Mouse (Mus musculus) heart, embryonic 15.5 days (tissue): Measurements from ENCODE around the gene Hspbp1. TPM values are rescaled to one million over a fixed set of nuclear protein-coding genes. Genes with fewer than 3 reads are reported as not detected.

Experiments
- ATAC-seq: fragments of 200-750 bp; cut with Nextera tagmentation; replicated peaks from 2 replicates; pipeline ENCODE4 v1.8.0; 2017; ENCODE audit warnings: low read depth, moderate TSS enrichment; ENCODE audit not compliant: insufficient number of reproducible peaks, insufficient read depth, low FRiP score
- H3K27ac ChIP-seq: fragments of 300-500 bp; sonication (generic); 2 replicates; pipeline ENCODE4 v1.5.1; 2015; ENCODE audit warnings: mild to moderate bottlenecking, inconsistent platforms
- H3K27me3 ChIP-seq: fragments of 300-500 bp; sonication (generic); 2 replicates; pipeline ENCODE4 v1.6.1; 2015; ENCODE audit warnings: inconsistent platforms
- H3K36me3 ChIP-seq: fragments of 300-500 bp; sonication (generic); 2 replicates; pipeline ENCODE4 v1.6.1; 2015; ENCODE audit warnings: mild to moderate bottlenecking, inconsistent platforms
- H3K4me1 ChIP-seq: fragments of 300-500 bp; sonication (generic); replicated peaks from 2 replicates; pipeline ENCODE4 v1.6.1; 2015; ENCODE audit warnings: inconsistent platforms
- H3K4me2 ChIP-seq: fragments of 300-500 bp; sonication (generic); 2 replicates; pipeline ENCODE4 v1.6.1; 2015; ENCODE audit warnings: inconsistent platforms, mild to moderate bottlenecking, moderate library complexity
- H3K4me3 ChIP-seq: fragments of 300-500 bp; sonication (generic); 2 replicates; pipeline ENCODE4 v1.5.1; 2015; ENCODE audit warnings: mild to moderate bottlenecking, inconsistent platforms
- H3K9ac ChIP-seq: fragments of 300-500 bp; sonication (generic); 2 replicates; pipeline ENCODE4 v1.6.1; 2015; ENCODE audit warnings: mild to moderate bottlenecking, inconsistent platforms
- H3K9me3 ChIP-seq: fragments of 300-500 bp; sonication (generic); replicated peaks from 2 replicates; pipeline ENCODE4 v1.6.1; 2016; ENCODE audit warnings: inconsistent platforms
- WGBS: fragments of 180-500 bp; shearing (Covaris S2); methylation state at CpG from one replicate; pipeline ENCODE4 v1.1.7; 2015; ENCODE audit warnings: mixed read lengths; 5-methylcytosine and 5-hydroxymethylcytosine counted together
- polyA plus RNA-seq: library from polyadenylated mRNA; unstranded; fragments of >200 nt; fragmentation: Nextera tagmentation; extraction: Ambion mirVana; gene quantifications from 2 replicates; pipeline ENCODE4 v1.2.1, GENCODE M21; 2015

Hspbp1 gene
- polyA plus RNA-seq, 1 experiment from 2014 or later = 71.7 TPM

GRCm38 (mm10) chr7:4630198-4630597 lies 54.7 kb downstream of the Hspbp1 start:
- Histone ChIP-seq H3K4me1 (no peaks in the 10 kb centered on the region), H3K36me3 (peaks cover 54% of the 10 kb centered on the region), H3K4me3 (no peak overlapping the region), H3K4me2 (no peak overlapping the region), H3K27me3 (no peaks in the 10 kb centered on the region), H3K9ac (no peak overlapping the region), H3K27ac (no peak overlapping the region), H3K9me3 (no peaks in the 10 kb centered on the region)
- ATAC-seq = no peak
- WGBS = 40% methylated on average over 1 of the region's 1 CpGs

- peaks cover 49% of the 10 kb centered on the region for H3K36me3 ChIP-seq
- 90% methylated on average over 5 of the region's 5 CpGs for WGBS
- no peak overlapping the region for H3K4me3 ChIP-seq
- H3K4me2 ChIP-seq = no peak overlapping the region
- H3K9ac ChIP-seq = no peak overlapping the region
- no peaks in the 10 kb centered on the region for H3K27me3 ChIP-seq
- H3K27ac ChIP-seq = no peak overlapping the region
- H3K9me3 ChIP-seq = no peaks in the 10 kb centered on the region
- H3K4me1 ChIP-seq = no peaks in the 10 kb centered on the region
- ATAC-seq = no peak
Measured at GRCm38 (mm10) chr7:4629586-4629985, 55.3 kb downstream of the Hspbp1 start.

DNA sequence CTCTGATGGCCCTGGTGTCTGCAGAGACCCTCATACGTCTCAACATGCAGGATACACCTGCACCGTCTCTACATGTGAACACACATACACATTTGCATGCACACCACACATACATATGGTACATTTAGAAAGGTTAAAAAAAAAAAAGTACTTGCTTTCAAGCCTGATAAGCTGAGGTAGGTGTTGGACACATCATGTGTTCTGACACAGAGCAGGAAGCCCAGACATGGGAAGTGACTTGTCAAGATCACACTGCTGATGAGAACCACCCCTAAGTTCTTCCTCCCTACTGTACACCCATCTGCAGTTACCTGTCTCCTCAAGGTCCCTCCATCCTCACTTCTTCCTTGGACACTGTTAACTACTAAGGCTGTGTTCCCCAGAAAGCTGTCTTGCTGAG lies 58.9 kb downstream of the Hspbp1 start:
- Histone ChIP-seq H3K27ac (no peak overlapping the region), H3K4me3 (no peak overlapping the region), H3K4me2 (no peak overlapping the region), H3K27me3 (no peaks in the 10 kb centered on the region), H3K36me3 (peaks cover 22% of the 10 kb centered on the region), H3K9me3 (no peaks in the 10 kb centered on the region), H3K4me1 (no peaks in the 10 kb centered on the region), H3K9ac (no peak overlapping the region)
- no peak for ATAC-seq
- WGBS = 86% methylated on average over 2 of the region's 2 CpGs

DNA sequence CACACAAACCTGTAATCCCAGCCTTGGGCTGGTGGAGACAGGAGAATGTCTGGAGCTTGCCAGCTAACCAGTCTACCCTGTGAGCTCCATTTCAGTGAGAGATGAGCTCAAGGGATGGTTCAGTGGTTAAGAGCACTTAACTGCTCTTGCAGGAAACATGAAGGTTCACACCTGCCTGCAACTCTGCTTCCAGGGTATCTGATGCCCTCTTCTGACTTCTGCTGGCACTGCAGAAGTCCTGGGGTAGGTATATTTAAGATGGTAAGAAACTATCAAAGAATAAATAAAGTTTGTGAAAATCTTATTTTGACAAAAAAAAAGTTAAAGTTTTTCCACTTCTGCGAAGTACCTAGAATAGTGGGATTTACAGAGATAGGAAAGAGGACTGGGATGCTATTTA lies 60.5 kb downstream of the Hspbp1 start:
- H3K9me3 ChIP-seq = no peaks in the 10 kb centered on the region
- H3K4me3 ChIP-seq = no peak overlapping the region
- ATAC-seq = no peak
- peaks cover 12% of the 10 kb centered on the region; the same call in 1 of the 2 replicates for H3K36me3 ChIP-seq
- H3K4me2 ChIP-seq = no peak overlapping the region
- no peak overlapping the region for H3K9ac ChIP-seq
- H3K27ac ChIP-seq = no peak overlapping the region
- no peaks in the 10 kb centered on the region for H3K4me1 ChIP-seq
- 40% methylated on average over 1 of the region's 1 CpGs for WGBS
- no peaks in the 10 kb centered on the region for H3K27me3 ChIP-seq

- no peak for ATAC-seq
- H3K4me1 ChIP-seq = no peaks in the 10 kb centered on the region
- no peak overlapping the region for H3K4me2 ChIP-seq
- H3K9me3 ChIP-seq = no peaks in the 10 kb centered on the region
- H3K27me3 ChIP-seq = no peaks in the 10 kb centered on the region
- no peak overlapping the region for H3K9ac ChIP-seq
- peaks cover 5% of the 10 kb centered on the region; the same call in 1 of the 2 replicates for H3K36me3 ChIP-seq
- no peak overlapping the region for H3K4me3 ChIP-seq
- WGBS = 26% methylated on average over 4 of the region's 4 CpGs
- H3K27ac ChIP-seq = no peak overlapping the region
Measured at GRCm38 (mm10) chr7:4623544-4624189, 61.2 kb downstream of the Hspbp1 start.

- no peaks in the 10 kb centered on the region for H3K9me3 ChIP-seq
- H3K4me1 ChIP-seq = no peaks in the 10 kb centered on the region
- H3K36me3 ChIP-seq = no peaks in the 10 kb centered on the region
- H3K27me3 ChIP-seq = no peaks in the 10 kb centered on the region
- no peak overlapping the region for H3K9ac ChIP-seq
- no peak overlapping the region for H3K4me3 ChIP-seq
- no peak for ATAC-seq
- 17% methylated on average over 1 of the region's 1 CpGs for WGBS
- no peak overlapping the region for H3K4me2 ChIP-seq
- H3K27ac ChIP-seq = no peak overlapping the region
Measured at GRCm38 (mm10) chr7:4619979-4620378, 64.9 kb downstream of the Hspbp1 start.

- WGBS = 60% methylated on average over 14 of the region's 14 CpGs
- H3K36me3 ChIP-seq = no peaks in the 10 kb centered on the region
Measured at GRCm38 (mm10) chr7:4613740-4614403, 71.0 kb downstream of the Hspbp1 start.

GRCm38 (mm10) chr7:4612956-4613355 lies 71.9 kb downstream of the Hspbp1 start:
- Histone ChIP-seq H3K9me3 (no peaks in the 10 kb centered on the region), H3K4me3 (no peak overlapping the region), H3K36me3 (no peaks in the 10 kb centered on the region), H3K27ac (no peak overlapping the region), H3K4me1 (no peaks in the 10 kb centered on the region), H3K9ac (no peak overlapping the region), H3K4me2 (no peak overlapping the region), H3K27me3 (0 out of 2 replicates have a peak, but pooled peaks cover 4% of the 10 kb centered on the region)
- no peak for ATAC-seq
- 75% methylated on average over 1 of the region's 1 CpGs for WGBS

More at GRCm38 (mm10) chr7:4613740-4614403, 71.0 kb downstream of the Hspbp1 start:
- H3K27ac ChIP-seq = no peak overlapping the region
- no peak overlapping the region for H3K4me3 ChIP-seq
- H3K27me3 ChIP-seq = 0 out of 2 replicates have a peak, but pooled peaks cover 4% of the 10 kb centered on the region
- H3K9me3 ChIP-seq = no peaks in the 10 kb centered on the region
- no peaks in the 10 kb centered on the region for H3K4me1 ChIP-seq
- H3K4me2 ChIP-seq = no peak overlapping the region
- no peak overlapping the region for H3K9ac ChIP-seq
- no peak for ATAC-seq

- no peak overlapping the region for H3K9ac ChIP-seq
Measured at GRCm38 (mm10) chr7:4612386-4612785, 72.5 kb downstream of the Hspbp1 start.

GRCm38 (mm10) chr7:4611921-4612341 lies 72.9 kb downstream of the Hspbp1 start:
- Histone ChIP-seq H3K27me3 (0 out of 2 replicates have a peak, but pooled peaks cover 4% of the 10 kb centered on the region), H3K4me3 (no peak overlapping the region), H3K27ac (no peak overlapping the region), H3K4me2 (no peak overlapping the region), H3K9me3 (no peaks in the 10 kb centered on the region), H3K4me1 (no peaks in the 10 kb centered on the region), H3K9ac (no peak overlapping the region), H3K36me3 (no peaks in the 10 kb centered on the region)
- WGBS = 74% methylated on average over 12 of the region's 12 CpGs
- no peak for ATAC-seq

More at GRCm38 (mm10) chr7:4612386-4612785, 72.5 kb downstream of the Hspbp1 start:
- H3K9me3 ChIP-seq = no peaks in the 10 kb centered on the region
- H3K4me3 ChIP-seq = no peak overlapping the region
- H3K36me3 ChIP-seq = no peaks in the 10 kb centered on the region
- WGBS = 47% methylated on average over 8 of the region's 8 CpGs
- H3K4me2 ChIP-seq = no peak overlapping the region
- H3K4me1 ChIP-seq = no peaks in the 10 kb centered on the region
- no peak overlapping the region for H3K27ac ChIP-seq
- no peak for ATAC-seq
- H3K27me3 ChIP-seq = 0 out of 2 replicates have a peak, but pooled peaks cover 4% of the 10 kb centered on the region

- no peak overlapping the region for H3K4me2 ChIP-seq
- WGBS = 79% methylated on average over 12 of the region's 12 CpGs
- no peaks in the 10 kb centered on the region for H3K36me3 ChIP-seq
- no peak overlapping the region for H3K27ac ChIP-seq
- H3K27me3 ChIP-seq = 0 out of 2 replicates have a peak, but pooled peaks cover 4% of the 10 kb centered on the region
- H3K9ac ChIP-seq = no peak overlapping the region
- H3K4me1 ChIP-seq = no peaks in the 10 kb centered on the region
- no peaks in the 10 kb centered on the region for H3K9me3 ChIP-seq
- ATAC-seq = no peak
- H3K4me3 ChIP-seq = no peak overlapping the region
Measured at GRCm38 (mm10) chr7:4611511-4611910, 73.4 kb downstream of the Hspbp1 start.
